Mouse (Mus musculus) limb, embryonic 11.5 days (tissue): ENCODE data around the gene Msantd2. TPM values are rescaled to one million over a fixed set of nuclear protein-coding genes. Genes with fewer than 3 reads are reported as not detected.

ENCODE experiments used
- ATAC-seq: fragments of 200-750 bp; cut with Nextera tagmentation; 2 replicates; pipeline ENCODE4 v1.8.0; 2017; ENCODE audit warnings: low read depth; ENCODE audit not compliant: insufficient number of reproducible peaks, low FRiP score, low TSS enrichment
- DNase-seq: peaks from one replicate; pipeline ENCODE4 v3.0.0-alpha.2; 2015; ENCODE audit warnings: low spot score
- H3K27ac ChIP-seq: fragments of 300-500 bp; sonication (generic); replicated peaks from 2 replicates; pipeline ENCODE4 v1.5.1; 2014; ENCODE audit warnings: low read depth, mild to moderate bottlenecking, low read length
- H3K27me3 ChIP-seq: fragments of 300-500 bp; sonication (generic); 2 replicates; pipeline ENCODE4 v1.6.1; 2014; ENCODE audit warnings: mild to moderate bottlenecking, low read length, mixed read lengths; ENCODE audit not compliant: control insufficient read depth, insufficient read depth
- H3K36me3 ChIP-seq: fragments of 300-500 bp; sonication (generic); 2 replicates; pipeline ENCODE4 v1.6.1; 2014; ENCODE audit warnings: mild to moderate bottlenecking, low read length, moderate library complexity, mixed read lengths; ENCODE audit not compliant: control insufficient read depth, insufficient read depth
- H3K4me1 ChIP-seq: fragments of 300-500 bp; sonication (generic); 2 replicates; pipeline ENCODE4 v1.6.1; 2014; ENCODE audit warnings: low read length, mixed read lengths; ENCODE audit not compliant: control insufficient read depth, insufficient read depth
- H3K4me2 ChIP-seq: fragments of 300-500 bp; sonication (generic); 2 replicates; pipeline ENCODE4 v1.6.1; 2014; ENCODE audit warnings: low read depth, mild to moderate bottlenecking, moderate library complexity; ENCODE audit not compliant: severe bottlenecking
- H3K4me3 ChIP-seq: fragments of 300-500 bp; sonication (generic); 2 replicates; pipeline ENCODE4 v1.5.1; 2014; ENCODE audit warnings: low read depth, low read length
- H3K9ac ChIP-seq: fragments of 300-500 bp; sonication (generic); 2 replicates; pipeline ENCODE4 v1.6.1; 2014; ENCODE audit warnings: mild to moderate bottlenecking, low read length
- H3K9me3 ChIP-seq: fragments of 300-500 bp; sonication (generic); 2 replicates; pipeline ENCODE4 v1.6.1; 2016; ENCODE audit warnings: low read length; ENCODE audit not compliant: control insufficient read depth
- WGBS: fragments of 180-500 bp; shearing (Covaris S2); extraction: QIAGEN DNeasy Blood & Tissue Kit; methylation state at CpG from one replicate; pipeline ENCODE4 v1.1.7; 2014; 5-methylcytosine and 5-hydroxymethylcytosine counted together
- polyA plus RNA-seq: library from polyadenylated mRNA; unstranded; fragments of >200 nt; fragmentation: Nextera tagmentation; extraction: Ambion mirVana; gene quantifications from 2 replicates; pipeline ENCODE4 v1.2.1, GENCODE M21; 2014

Msantd2 gene
- polyA plus RNA-seq, 1 experiment from 2014 or later, result 34.1 TPM

GRCm38 (mm10) chr9:37514456-37514855, 25.3 kb downstream of the Msantd2 start:
- Histone ChIP-seq H3K4me2 (no peak overlapping the region), H3K27me3 (no peaks in the 10 kb centered on the region), H3K9ac (no peak overlapping the region), H3K4me3 (no peak overlapping the region), H3K27ac (no peak overlapping the region), H3K9me3 (no peaks in the 10 kb centered on the region), H3K36me3 (no peaks in the 10 kb centered on the region), H3K4me1 (no peaks in the 10 kb centered on the region)
- no peak for DNase-seq
- WGBS, result 91% methylated on average over 3 of the region's 3 CpGs
- ATAC-seq, result no peak

GRCm38 (mm10) chr9:37517467-37517866, 28.3 kb downstream of the Msantd2 start:
- H3K4me2 ChIP-seq, result no peak overlapping the region
- no peak overlapping the region for H3K9ac ChIP-seq
- 78% methylated on average over 1 of the region's 1 CpGs for WGBS
- no peak overlapping the region for H3K4me3 ChIP-seq
- ATAC-seq (no peak), DNase-seq (no peak)
- H3K27ac ChIP-seq, result no peak overlapping the region
- H3K9me3 ChIP-seq, result no peaks in the 10 kb centered on the region
- no peaks in the 10 kb centered on the region for H3K27me3 ChIP-seq
- H3K4me1 ChIP-seq, result no peaks in the 10 kb centered on the region
- no peaks in the 10 kb centered on the region; the same call in 1 of the 2 replicates for H3K36me3 ChIP-seq

GRCm38 (mm10) chr9:37518991-37519390, 29.9 kb downstream of the Msantd2 start:
- no peaks in the 10 kb centered on the region for H3K9me3 ChIP-seq
- no peaks in the 10 kb centered on the region; the same call in 1 of the 2 replicates for H3K36me3 ChIP-seq
- H3K4me3 ChIP-seq, result no peak overlapping the region
- no peak overlapping the region for H3K27ac ChIP-seq
- H3K27me3 ChIP-seq, result no peaks in the 10 kb centered on the region
- WGBS, result 91% methylated on average over 8 of the region's 8 CpGs
- no peak overlapping the region for H3K4me2 ChIP-seq
- H3K9ac ChIP-seq, result no peak overlapping the region
- no peak for DNase-seq
- no peaks in the 10 kb centered on the region for H3K4me1 ChIP-seq
- no peak for ATAC-seq

- H3K4me3 ChIP-seq, result no peak overlapping the region
- no peaks in the 10 kb centered on the region for H3K27me3 ChIP-seq
- H3K9me3 ChIP-seq, result no peaks in the 10 kb centered on the region
- H3K4me1 ChIP-seq, result no peaks in the 10 kb centered on the region
- no peaks in the 10 kb centered on the region; the same call in 1 of the 2 replicates for H3K36me3 ChIP-seq
- no peak overlapping the region for H3K27ac ChIP-seq
- no peak overlapping the region for H3K9ac ChIP-seq
- no peak overlapping the region for H3K4me2 ChIP-seq
- no peak for ATAC-seq
- no peak for DNase-seq
- WGBS, result 93% methylated on average over 2 of the region's 2 CpGs
Measured at GRCm38 (mm10) chr9:37519995-37520394, 30.9 kb downstream of the Msantd2 start.

GRCm38 (mm10) chr9:37525461-37525860, 36.3 kb downstream of the Msantd2 start:
- Histone ChIP-seq H3K4me1 (peaks cover 13% of the 10 kb centered on the region; the same call in 1 of the 2 replicates), H3K27ac (no peak overlapping the region), H3K36me3 (no peaks in the 10 kb centered on the region; the same call in 1 of the 2 replicates), H3K4me2 (no peak overlapping the region), H3K9ac (no peak overlapping the region), H3K27me3 (peaks cover 43% of the 10 kb centered on the region), H3K4me3 (no peak overlapping the region), H3K9me3 (no peaks in the 10 kb centered on the region)
- no peak for ATAC-seq
- no peak for DNase-seq
- WGBS, result 87% methylated on average over 2 of the region's 2 CpGs

- peak; percentile 32 for DNase-seq
- no peaks in the 10 kb centered on the region; the same call in 1 of the 2 replicates for H3K36me3 ChIP-seq
- no peak overlapping the region for H3K4me3 ChIP-seq
- ATAC-seq, result no peak
- peaks cover 17% of the 10 kb centered on the region for H3K4me1 ChIP-seq
- H3K4me2 ChIP-seq, result no peak overlapping the region; the same call in 1 of the 2 replicates
- H3K9me3 ChIP-seq, result no peaks in the 10 kb centered on the region
- peaks cover 55% of the 10 kb centered on the region for H3K27me3 ChIP-seq
- H3K9ac ChIP-seq, result no peak overlapping the region
- WGBS, result 24% methylated on average over 21 of the region's 21 CpGs
- no peak overlapping the region for H3K27ac ChIP-seq
Measured at GRCm38 (mm10) chr9:37526443-37527395, 37.6 kb downstream of the Msantd2 start.

- Histone ChIP-seq H3K27ac (no peak within 1 kb of the TSS), H3K9me3 (no peaks in the 10 kb centered on the region), H3K4me2 (peak within 1 kb of the TSS; percentile 32), H3K36me3 (no peaks in the 10 kb centered on the region; the same call in 1 of the 2 replicates), H3K9ac (no peak within 1 kb of the TSS), H3K4me1 (peaks cover 17% of the 10 kb centered on the region), H3K27me3 (peaks cover 60% of the 10 kb centered on the region), H3K4me3 (peak within 1 kb of the TSS; percentile 12; the same call in 1 of the 2 replicates)
- ATAC-seq (no peak), DNase-seq (peak; percentile 47)
- 2% methylated on average over 41 of the region's 41 CpGs for WGBS
Measured at GRCm38 (mm10) chr9:37527396-37528224, 38.5 kb downstream of the Msantd2 start, which contains the start of gene Esam. Gene Esam (plus strand): TSS chr9:37528078.
